18 mouse cellular contexts compared by ENCODE assay signal in genomic region chr2:5160236-5160848, GRCm38 (mm10). TPM values are rescaled to one million over a fixed set of nuclear protein-coding genes. Genes with fewer than 3 reads are reported as not detected.
DNase-seq lines count a peak whose midpoint lies in the region; ATAC-seq and TF ChIP-seq lines count a peak whose summit lies in the region.
"Had no signal": no experiment of that assay in that cellular context is flagged by ENCODE, and none has a peak within 500 bp of the region (broad histone marks: within the 10 kb centered on the region; RNA-seq: fewer than 3 reads in every experiment).

No protein-coding gene starts in this region.

- H3K4me3 ChIP-seq in hindbrain, embryonic 12.5 days = no peak overlapping the region
- no peak overlapping the region for H3K4me3 ChIP-seq in midbrain, postnatal 0 days (ENCODE audit: low read depth, low read length)
- H3K4me3 ChIP-seq: embryonic facial prominence, embryonic 12.5 days; forebrain, embryonic 10.5 days had no signal

- no peaks in the 10 kb centered on the region for H3K9me3 ChIP-seq in hindbrain, embryonic 12.5 days (replicated peaks)
- no peaks in the 10 kb centered on the region for H3K9me3 ChIP-seq in midbrain, postnatal 0 days (ENCODE audit: low read length)
- H3K9me3 ChIP-seq: embryonic facial prominence, embryonic 12.5 days; forebrain, embryonic 10.5 days had no signal

- H3K9ac ChIP-seq in hindbrain, embryonic 12.5 days = no peak overlapping the region
- H3K9ac ChIP-seq in midbrain, postnatal 0 days (replicated peaks; ENCODE audit: low read length, poor library complexity, severe bottlenecking) = no peak overlapping the region
- H3K9ac ChIP-seq: embryonic facial prominence, embryonic 12.5 days had no signal

- peaks cover 10% of the 10 kb centered on the region; the same call in 1 of the 2 replicates for H3K4me1 ChIP-seq in hindbrain, embryonic 12.5 days
- no peaks in the 10 kb centered on the region for H3K4me1 ChIP-seq in midbrain, postnatal 0 days (ENCODE audit: insufficient read depth, low read length)

- intact Hi-C loops in heart, postnatal 14 days (cut with DNase I) = no loop called here

- no peak overlapping the region for H3K27ac ChIP-seq in hindbrain, embryonic 12.5 days
- H3K27ac ChIP-seq in midbrain, postnatal 0 days (ENCODE audit: low read depth, low read length) = no peak overlapping the region
- H3K27ac ChIP-seq: embryonic facial prominence, embryonic 12.5 days; forebrain, embryonic 10.5 days had no signal

- TF ChIP-seq CTCF in midbrain, postnatal 0 days (IDR thresholded peaks at IDR 0.05) = no peak

- H3K27me3 ChIP-seq in hindbrain, embryonic 12.5 days = no peaks in the 10 kb centered on the region
- no peaks in the 10 kb centered on the region for H3K27me3 ChIP-seq in midbrain, postnatal 0 days (ENCODE audit: insufficient read depth, low read length)
- H3K27me3 ChIP-seq: embryonic facial prominence, embryonic 12.5 days had no signal

- DNase-seq in heart, adult 11 months = peak; percentile 76
- DNase-seq in heart, postnatal 14 days = no peak
- peak; percentile 39 for DNase-seq in MN1 (ENCODE audit: low spot score)
- DNase-seq in midbrain, postnatal 0 days (ENCODE audit: low spot score) = peak; percentile 71
- DNase-seq in urinary bladder, postnatal 10 days (ENCODE audit: low spot score) = no peak
- DNase-seq in yolk sac, embryonic 10.5 days (ENCODE audit: low spot score) = no peak
- DNase-seq: adrenal gland, adult 2 months; cerebellum, adult 9-11 months; kidney, postnatal 14 days; lung, adult 2 months; lung, postnatal 4 days; right cerebral cortex, postnatal 4 days; thymus, adult 18-20 months had no signal

- 0 out of 2 replicates have a peak, but pooled peaks have one; percentile 48 for ATAC-seq in hindbrain, embryonic 12.5 days (ENCODE audit: low FRiP score)
- peak; percentile 38; the same call in 1 of the 2 replicates for ATAC-seq in midbrain, postnatal 0 days (ENCODE audit: low FRiP score)
- ATAC-seq in megakaryocyte-erythroid progenitor cell, adult 5-6 weeks (replicated peaks; ENCODE audit: low FRiP score, low TSS enrichment, poor library complexity, severe bottlenecking) = no peak
- ATAC-seq: intestine, postnatal 0 days had no signal

- H3K36me3 ChIP-seq in hindbrain, embryonic 12.5 days = no peaks in the 10 kb centered on the region
- H3K36me3 ChIP-seq in midbrain, postnatal 0 days (ENCODE audit: insufficient read depth, low read length) = no peaks in the 10 kb centered on the region
- H3K36me3 ChIP-seq: embryonic facial prominence, embryonic 12.5 days; forebrain, embryonic 10.5 days had no signal

- no peak overlapping the region for H3K4me2 ChIP-seq in hindbrain, embryonic 12.5 days (replicated peaks)
- H3K4me2 ChIP-seq in midbrain, postnatal 0 days (ENCODE audit: low read depth, low read length, poor library complexity, severe bottlenecking) = no peak overlapping the region
- H3K4me2 ChIP-seq: embryonic facial prominence, embryonic 12.5 days had no signal

- WGBS in hindbrain, embryonic 12.5 days = 71% methylated on average over 11 of the region's 11 CpGs
- WGBS in midbrain, postnatal 0 days = 76% methylated on average over 11 of the region's 11 CpGs

RNA-seq across cellular contexts. Expression of gene Ccdc3, which starts 22.8 kb away (rescaled TPM):
- total RNA-seq in heart, postnatal 14 days (2021) = 1 to 10 TPM; 5.2 to 6.0 TPM
- polyA plus RNA-seq in hindbrain, embryonic 12.5 days (2016; fragmentation: Nextera tagmentation; extraction: Ambion mirVana) = 14.4 and 19.1 TPM in 2 replicates
- 11.4 and 11.9 TPM in 2 replicates for total RNA-seq in midbrain, postnatal 0 days (2014; rRNA removed)
- polyA plus RNA-seq in midbrain, postnatal 0 days (2015; fragmentation: Nextera tagmentation; extraction: Ambion mirVana) = 6.3 and 6.5 TPM in 2 replicates
- total RNA-seq in megakaryocyte-erythroid progenitor cell, adult 5-6 weeks (2014; fragmentation: Nextera tagmentation) = not detected in 2 replicates
- total RNA-seq in megakaryocyte-erythroid progenitor cell, adult 5-6 weeks (2017) = not detected in 2 replicates

Comparison
In these comparisons a context has a peak if more than half of its experiments do, and no peak if none do; other contexts are left out.
1. DNase-seq: peak in heart, adult 11 months (single experiment), MN1 (single experiment) and midbrain, postnatal 0 days (single experiment); none in heart, postnatal 14 days (0 of 2), urinary bladder, postnatal 10 days (single experiment) and yolk sac, embryonic 10.5 days (single experiment).
2. RNA of gene Ccdc3, which starts 22.8 kb away (total RNA-seq): 11.4 to 11.9 TPM in midbrain, postnatal 0 days and 5.2 to 6.0 TPM in heart, postnatal 14 days; not detected in megakaryocyte-erythroid progenitor cell, adult 5-6 weeks; every median in the first group is over 4 times any median in the second.